Mouse (Mus musculus): ENCODE data around the gene Ndufa6.
"Not testable (repeated sequence)": the region's sequence is repeated elsewhere in the genome, so short reads cannot be mapped to it uniquely, and the experiment has no call there.

Gene Ndufa6

GRCm38 (mm10) chr15:82354126-82354945 is at the start of gene Ndufa6:
Gene Ndufa6 (minus strand): TSS chr15:82354322.
- peak; percentile 95 to 96 for DNase-seq (ENCODE audit: low spot score in 2 of 2)

- DNase-seq (ENCODE audit: low spot score in 2 of 2) = no peak
Measured at GRCm38 (mm10) chr15:82403606-82404005, 49.5 kb upstream of the Ndufa6 start.

- DNase-seq (ENCODE audit: low spot score in 2 of 2) = no peak
Measured at GRCm38 (mm10) chr15:82402741-82403140, 48.6 kb upstream of the Ndufa6 start.

- DNase-seq (ENCODE audit: low spot score in 2 of 2) = no peak
Measured at GRCm38 (mm10) chr15:82402106-82402505, 48.0 kb upstream of the Ndufa6 start.

GRCm38 (mm10) chr15:82401516-82401915 is 47.4 kb upstream of the Ndufa6 start:
- no peak for DNase-seq (ENCODE audit: low spot score in 2 of 2)

GRCm38 (mm10) chr15:82395955-82396354 is 41.8 kb upstream of the Ndufa6 start:
- not testable (repeated sequence) for DNase-seq (ENCODE audit: low spot score in 2 of 2)

- not testable (repeated sequence) for DNase-seq (ENCODE audit: low spot score in 2 of 2)
Measured at GRCm38 (mm10) chr15:82393922-82394321, 39.8 kb upstream of the Ndufa6 start, which contains the start of gene Cyp2d11. Gene Cyp2d11 (minus strand): TSS chr15:82394022.

GRCm38 (mm10) chr15:82389916-82390315 is 35.8 kb upstream of the Ndufa6 start:
- DNase-seq (ENCODE audit: low spot score in 2 of 2) = not testable (repeated sequence)

GRCm38 (mm10) chr15:82385729-82386128 is 31.6 kb upstream of the Ndufa6 start:
- no peak for DNase-seq (ENCODE audit: low spot score in 2 of 2)

GRCm38 (mm10) chr15:82382441-82382840 is 28.3 kb upstream of the Ndufa6 start:
- no peak for DNase-seq (ENCODE audit: low spot score in 2 of 2)

- no peak for DNase-seq (ENCODE audit: low spot score in 2 of 2)
Measured at GRCm38 (mm10) chr15:82380714-82381062, 26.6 kb upstream of the Ndufa6 start.

- DNase-seq (ENCODE audit: low spot score in 2 of 2) = peak; percentile 16 to 19
Measured at GRCm38 (mm10) chr15:82379871-82380713, 26.0 kb upstream of the Ndufa6 start, which contains the start of gene Cyp2d22. Gene Cyp2d22 (minus strand): TSS chr15:82380260.

GRCm38 (mm10) chr15:82379511-82379870 is 25.4 kb upstream of the Ndufa6 start:
- no peak for DNase-seq (ENCODE audit: low spot score in 2 of 2)

GRCm38 (mm10) chr15:82378261-82379180 is 24.4 kb upstream of the Ndufa6 start:
- no peak for DNase-seq (ENCODE audit: low spot score in 2 of 2)

GRCm38 (mm10) chr15:82377701-82378100 is 23.6 kb upstream of the Ndufa6 start:
- no peak for DNase-seq (ENCODE audit: low spot score in 2 of 2)

- DNase-seq (ENCODE audit: low spot score in 2 of 2) = peak; percentile 37 to 54
Measured at GRCm38 (mm10) chr15:82376393-82377138, 22.4 kb upstream of the Ndufa6 start.

- no peak for DNase-seq (ENCODE audit: low spot score in 2 of 2)
Measured at GRCm38 (mm10) chr15:82375855-82376254, 21.7 kb upstream of the Ndufa6 start.

- DNase-seq (ENCODE audit: low spot score in 2 of 2) = no peak
Measured at GRCm38 (mm10) chr15:82374437-82374836, 20.3 kb upstream of the Ndufa6 start.

- no peak for DNase-seq (ENCODE audit: low spot score in 2 of 2)
Measured at GRCm38 (mm10) chr15:82372991-82373390, 18.9 kb upstream of the Ndufa6 start.

- DNase-seq (ENCODE audit: low spot score in 2 of 2) = no peak
Measured at GRCm38 (mm10) chr15:82372446-82372845, 18.3 kb upstream of the Ndufa6 start.

- no peak for DNase-seq (ENCODE audit: low spot score in 2 of 2)
Measured at GRCm38 (mm10) chr15:82368851-82369250, 14.7 kb upstream of the Ndufa6 start.

Measured in right cerebral cortex, adult 2 months (tissue).